Mouse (Mus musculus): ENCODE results near the gene Atrnl1.

DNA sequence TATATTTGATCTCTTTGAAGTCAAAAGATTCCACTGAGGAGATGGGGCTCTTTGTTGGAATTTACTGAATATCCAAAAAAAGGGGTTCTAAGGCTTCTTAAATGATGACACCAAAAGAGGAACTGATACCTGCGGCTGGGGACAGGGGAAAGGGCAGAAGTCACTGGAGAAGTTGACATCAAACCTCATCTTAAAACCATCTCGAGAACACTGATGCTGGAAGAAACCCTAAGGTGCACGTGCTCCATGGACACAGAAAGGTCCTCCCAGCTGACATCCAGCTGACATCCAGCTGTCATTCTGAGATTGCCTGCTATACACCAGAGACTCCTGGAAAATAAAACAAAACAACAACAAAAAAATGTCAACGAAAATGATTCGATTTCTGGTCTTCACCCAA is 19.9 kb upstream of the Atrnl1 start:
- no peak for TF ChIP-seq CTCF (IDR thresholded peaks at IDR 0.05; ENCODE audit: low read depth, low read length)
- no peak for TF ChIP-seq POLR2A (IDR thresholded peaks at IDR 0.05; ENCODE audit: borderline replicate concordance, low read depth, low read length)
